11 mouse cellular contexts compared by ENCODE assay signal in genomic region chr12:86799786-86800185, GRCm38 (mm10).
DNase-seq lines count a peak whose midpoint lies in the region; ATAC-seq and TF ChIP-seq lines count a peak whose summit lies in the region.
"Had no signal": no experiment of that assay in that cellular context is flagged by ENCODE, and none has a peak within 500 bp of the region (broad histone marks: within the 10 kb centered on the region; RNA-seq: fewer than 3 reads in every experiment).

No protein-coding gene starts in this region.

- H3K4me3 ChIP-seq in heart, postnatal 0 days (ENCODE audit: low read depth, low read length), result no peak overlapping the region
- no peak overlapping the region for H3K4me3 ChIP-seq in midbrain, embryonic 10.5 days
- H3K4me3 ChIP-seq in midbrain, embryonic 11.5 days (ENCODE audit: low read depth, low read length), result no peak overlapping the region
- H3K4me3 ChIP-seq in limb, embryonic 14.5 days (replicated peaks; ENCODE audit: low read length), result no peak overlapping the region
- H3K4me3 ChIP-seq in cerebellum, adult 2 months (replicated peaks; ENCODE audit: insufficient read depth, low read depth, low read length), result no peak overlapping the region

- no peak overlapping the region for H3K4me2 ChIP-seq in heart, postnatal 0 days (ENCODE audit: low read depth, low read length)
- H3K4me2 ChIP-seq in midbrain, embryonic 11.5 days, result no peak overlapping the region
- no peak overlapping the region for H3K4me2 ChIP-seq in limb, embryonic 14.5 days (replicated peaks; ENCODE audit: low read depth, low read length, severe bottlenecking)

- TF ChIP-seq EP300 in heart, postnatal 0 days (IDR thresholded peaks at IDR 0.05; ENCODE audit: low read depth), result no peak

- no peaks in the 10 kb centered on the region for H3K9me3 ChIP-seq in heart, postnatal 0 days (replicated peaks; ENCODE audit: control insufficient read depth, low read length)
- H3K9me3 ChIP-seq in midbrain, embryonic 10.5 days (replicated peaks), result no peaks in the 10 kb centered on the region
- no peaks in the 10 kb centered on the region for H3K9me3 ChIP-seq in midbrain, embryonic 11.5 days (ENCODE audit: control insufficient read depth, low read length)
- H3K9me3 ChIP-seq in limb, embryonic 14.5 days (ENCODE audit: control insufficient read depth, low read length), result no peaks in the 10 kb centered on the region
- H3K9me3 ChIP-seq: G1E had no signal

- H3K4me1 ChIP-seq in heart, postnatal 0 days (ENCODE audit: control insufficient read depth, insufficient read depth), result peaks cover 48% of the 10 kb centered on the region
- H3K4me1 ChIP-seq in midbrain, embryonic 10.5 days, result peaks cover 79% of the 10 kb centered on the region
- H3K4me1 ChIP-seq in midbrain, embryonic 11.5 days (ENCODE audit: control insufficient read depth, insufficient read depth, low read length), result peaks cover 56% of the 10 kb centered on the region
- H3K4me1 ChIP-seq in limb, embryonic 14.5 days (ENCODE audit: control insufficient read depth, insufficient read depth, low read length), result peaks cover 57% of the 10 kb centered on the region
- peaks cover 51% of the 10 kb centered on the region for H3K4me1 ChIP-seq in cerebellum, adult 2 months (ENCODE audit: control insufficient read depth, insufficient read depth, low read length)

- WGBS in heart, postnatal 0 days, result 84% methylated on average over 7 of the region's 7 CpGs
- 86% methylated on average over 7 of the region's 7 CpGs for WGBS in midbrain, embryonic 10.5 days
- 85% methylated on average over 7 of the region's 7 CpGs for WGBS in midbrain, embryonic 11.5 days
- 65% methylated on average over 7 of the region's 7 CpGs for WGBS in limb, embryonic 14.5 days
- 81% methylated on average over 7 of the region's 7 CpGs for WGBS in cerebellum, adult 2 months

- H3K27ac ChIP-seq in heart, postnatal 0 days (ENCODE audit: low read depth), result peak overlapping the region; percentile 98
- peak overlapping the region; percentile 86; the same call in 1 of the 2 replicates for H3K27ac ChIP-seq in midbrain, embryonic 10.5 days (replicated peaks)
- no peak overlapping the region for H3K27ac ChIP-seq in midbrain, embryonic 11.5 days (ENCODE audit: low read depth, low read length)
- H3K27ac ChIP-seq in limb, embryonic 14.5 days (replicated peaks; ENCODE audit: low read depth, low read length), result peak overlapping the region; percentile 96; the same call in 1 of the 2 replicates
- H3K27ac ChIP-seq in cerebellum, adult 2 months (ENCODE audit: insufficient read depth, low read length), result no peak overlapping the region

- TF ChIP-seq CTCF in heart, postnatal 0 days (IDR thresholded peaks at IDR 0.05; ENCODE audit: low read depth), result no peak
- no peak for TF ChIP-seq CTCF in cerebellum, adult 2 months (IDR thresholded peaks at IDR 0.05; ENCODE audit: borderline replicate concordance, insufficient read depth, low read depth, low read length)

- no peak overlapping the region for H3K9ac ChIP-seq in heart, postnatal 0 days (replicated peaks; ENCODE audit: low read depth, low read length)
- H3K9ac ChIP-seq in midbrain, embryonic 11.5 days (ENCODE audit: low read length), result no peak overlapping the region
- H3K9ac ChIP-seq in limb, embryonic 14.5 days (ENCODE audit: low read depth, low read length, severe bottlenecking), result no peak overlapping the region

- no peaks in the 10 kb centered on the region for H3K36me3 ChIP-seq in heart, postnatal 0 days (replicated peaks; ENCODE audit: control insufficient read depth, insufficient read depth, low read length)
- no peaks in the 10 kb centered on the region for H3K36me3 ChIP-seq in midbrain, embryonic 10.5 days
- H3K36me3 ChIP-seq in midbrain, embryonic 11.5 days (ENCODE audit: control insufficient read depth, insufficient read depth, low read length), result no peaks in the 10 kb centered on the region
- H3K36me3 ChIP-seq in limb, embryonic 14.5 days (ENCODE audit: control insufficient read depth, insufficient read depth, low read length), result no peaks in the 10 kb centered on the region
- H3K36me3 ChIP-seq: G1E had no signal

- ATAC-seq in heart, postnatal 0 days (ENCODE audit: insufficient read depth, low read depth), result no peak
- no peak for ATAC-seq in midbrain, embryonic 11.5 days (ENCODE audit: low FRiP score)
- ATAC-seq in limb, embryonic 14.5 days (ENCODE audit: low FRiP score, low read depth), result no peak

- TF ChIP-seq POLR2A in limb, embryonic 14.5 days (IDR thresholded peaks at IDR 0.05; ENCODE audit: borderline replicate concordance, extremely low read depth, insufficient read depth, insufficient read length), result no peak
- no peak for TF ChIP-seq POLR2A in cerebellum, adult 2 months (IDR thresholded peaks at IDR 0.05; ENCODE audit: borderline replicate concordance, insufficient read depth, low read length)

- no peak for DNase-seq in heart, postnatal 0 days (ENCODE audit: low spot score)
- DNase-seq in heart, adult 11 months, result no peak
- DNase-seq in midbrain, embryonic 10.5 days (ENCODE audit: low spot score), result no peak
- no peak for DNase-seq in midbrain, embryonic 11.5 days (ENCODE audit: low spot score, missing footprints)
- no peak for DNase-seq in limb, embryonic 14.5 days (ENCODE audit: low spot score)
- no peak for DNase-seq in left cerebral cortex, adult 8-10 months (ENCODE audit: low spot score in 2 of 2)
- DNase-seq in right cerebral cortex, postnatal 14 days, result no peak
- no peak for DNase-seq in cerebellum, adult 2 months
- DNase-seq: embryo, embryonic 11 days; gastrocnemius, postnatal 14 days had no signal

- H3K27me3 ChIP-seq in heart, postnatal 0 days (ENCODE audit: control insufficient read depth, insufficient read depth, low read length), result no peaks in the 10 kb centered on the region
- H3K27me3 ChIP-seq in midbrain, embryonic 10.5 days (ENCODE audit: low read depth, poor library complexity, severe bottlenecking), result peaks cover 24% of the 10 kb centered on the region
- peaks cover 6% of the 10 kb centered on the region for H3K27me3 ChIP-seq in midbrain, embryonic 11.5 days (ENCODE audit: control insufficient read depth, insufficient read depth, low read length)
- no peaks in the 10 kb centered on the region for H3K27me3 ChIP-seq in limb, embryonic 14.5 days (ENCODE audit: control insufficient read depth, insufficient read depth, low read length)
- H3K27me3 ChIP-seq in cerebellum, adult 2 months (ENCODE audit: control insufficient read depth, insufficient read depth, low read length), result no peaks in the 10 kb centered on the region

Comparison
In these comparisons a context has a peak if more than half of its experiments do, and no peak if none do; other contexts are left out.
1. H3K27ac ChIP-seq: peak in heart, postnatal 0 days (single experiment), midbrain, embryonic 10.5 days (single experiment) and limb, embryonic 14.5 days (single experiment); none in midbrain, embryonic 11.5 days (single experiment) and cerebellum, adult 2 months (single experiment).